Mouse (Mus musculus): ENCODE measurements around the gene Hmg20b. TPM values are rescaled to one million over a fixed set of nuclear protein-coding genes. Genes with fewer than 3 reads are reported as not detected.

Gene Hmg20b
- polyA plus RNA-seq, 1 experiment from 2014 or later = 36.5 TPM

GRCm38 (mm10) chr10:81360721-81361120 lies 10.4 kb upstream of the Hmg20b start:
- H3K9me3 ChIP-seq (ENCODE audit: control insufficient read depth, low read length) = no peaks in the 10 kb centered on the region
- no peak overlapping the region for H3K4me3 ChIP-seq (replicated peaks; ENCODE audit: low read depth, low read length)
- H3K27me3 ChIP-seq (ENCODE audit: control insufficient read depth, insufficient read depth, low read length) = peaks cover 14% of the 10 kb centered on the region; the same call in 1 of the 2 replicates
- DNase-seq = no peak
- H3K36me3 ChIP-seq (ENCODE audit: control insufficient read depth, insufficient read depth, low read length) = peaks cover 2% of the 10 kb centered on the region; the same call in 1 of the 2 replicates
- H3K27ac ChIP-seq (replicated peaks; ENCODE audit: low read depth, low read length) = no peak overlapping the region
- ATAC-seq (ENCODE audit: low FRiP score, low TSS enrichment) = no peak
- peaks cover 31% of the 10 kb centered on the region for H3K4me1 ChIP-seq (ENCODE audit: control insufficient read depth, insufficient read depth, low read length)
- 73% methylated on average over 8 of the region's 8 CpGs for WGBS
- no peak overlapping the region for H3K4me2 ChIP-seq (ENCODE audit: low read length)
- H3K9ac ChIP-seq (replicated peaks; ENCODE audit: low read length) = no peak overlapping the region

GRCm38 (mm10) chr10:81358841-81359240 lies 8.6 kb upstream of the Hmg20b start:
- H3K4me2 ChIP-seq (ENCODE audit: low read length) = peak overlapping the region; percentile 97
- H3K9ac ChIP-seq (replicated peaks; ENCODE audit: low read length) = peak overlapping the region; percentile 81; the same call in 1 of the 2 replicates
- WGBS = 62% methylated on average over 1 of the region's 1 CpGs
- no peak overlapping the region; the same call in 1 of the 2 replicates for H3K4me3 ChIP-seq (replicated peaks; ENCODE audit: low read depth, low read length)
- peaks cover 2% of the 10 kb centered on the region; the same call in 1 of the 2 replicates for H3K36me3 ChIP-seq (ENCODE audit: control insufficient read depth, insufficient read depth, low read length)
- DNase-seq (no peak), ATAC-seq (ENCODE audit: low FRiP score, low TSS enrichment) (no peak)
- no peaks in the 10 kb centered on the region for H3K9me3 ChIP-seq (ENCODE audit: control insufficient read depth, low read length)
- peaks cover 6% of the 10 kb centered on the region; the same call in 1 of the 2 replicates for H3K27me3 ChIP-seq (ENCODE audit: control insufficient read depth, insufficient read depth, low read length)
- no peak overlapping the region for H3K27ac ChIP-seq (replicated peaks; ENCODE audit: low read depth, low read length)
- H3K4me1 ChIP-seq (ENCODE audit: control insufficient read depth, insufficient read depth, low read length) = peaks cover 16% of the 10 kb centered on the region

GRCm38 (mm10) chr10:81358209-81358608 lies 7.9 kb upstream of the Hmg20b start:
- peak overlapping the region; percentile 81; the same call in 1 of the 2 replicates for H3K9ac ChIP-seq (replicated peaks; ENCODE audit: low read length)
- no peak for DNase-seq
- peak overlapping the region; percentile 97 for H3K4me2 ChIP-seq (ENCODE audit: low read length)
- H3K9me3 ChIP-seq (ENCODE audit: control insufficient read depth, low read length) = no peaks in the 10 kb centered on the region
- no peak for ATAC-seq (ENCODE audit: low FRiP score, low TSS enrichment)
- H3K27me3 ChIP-seq (ENCODE audit: control insufficient read depth, insufficient read depth, low read length) = peaks cover 5% of the 10 kb centered on the region; the same call in 1 of the 2 replicates
- H3K4me1 ChIP-seq (ENCODE audit: control insufficient read depth, insufficient read depth, low read length) = peaks cover 12% of the 10 kb centered on the region
- peak overlapping the region; percentile 74 for H3K4me3 ChIP-seq (replicated peaks; ENCODE audit: low read depth, low read length)
- peaks cover 2% of the 10 kb centered on the region; the same call in 1 of the 2 replicates for H3K36me3 ChIP-seq (ENCODE audit: control insufficient read depth, insufficient read depth, low read length)
- 21% methylated on average over 4 of the region's 4 CpGs for WGBS
- H3K27ac ChIP-seq (replicated peaks; ENCODE audit: low read depth, low read length) = no peak overlapping the region

DNA sequence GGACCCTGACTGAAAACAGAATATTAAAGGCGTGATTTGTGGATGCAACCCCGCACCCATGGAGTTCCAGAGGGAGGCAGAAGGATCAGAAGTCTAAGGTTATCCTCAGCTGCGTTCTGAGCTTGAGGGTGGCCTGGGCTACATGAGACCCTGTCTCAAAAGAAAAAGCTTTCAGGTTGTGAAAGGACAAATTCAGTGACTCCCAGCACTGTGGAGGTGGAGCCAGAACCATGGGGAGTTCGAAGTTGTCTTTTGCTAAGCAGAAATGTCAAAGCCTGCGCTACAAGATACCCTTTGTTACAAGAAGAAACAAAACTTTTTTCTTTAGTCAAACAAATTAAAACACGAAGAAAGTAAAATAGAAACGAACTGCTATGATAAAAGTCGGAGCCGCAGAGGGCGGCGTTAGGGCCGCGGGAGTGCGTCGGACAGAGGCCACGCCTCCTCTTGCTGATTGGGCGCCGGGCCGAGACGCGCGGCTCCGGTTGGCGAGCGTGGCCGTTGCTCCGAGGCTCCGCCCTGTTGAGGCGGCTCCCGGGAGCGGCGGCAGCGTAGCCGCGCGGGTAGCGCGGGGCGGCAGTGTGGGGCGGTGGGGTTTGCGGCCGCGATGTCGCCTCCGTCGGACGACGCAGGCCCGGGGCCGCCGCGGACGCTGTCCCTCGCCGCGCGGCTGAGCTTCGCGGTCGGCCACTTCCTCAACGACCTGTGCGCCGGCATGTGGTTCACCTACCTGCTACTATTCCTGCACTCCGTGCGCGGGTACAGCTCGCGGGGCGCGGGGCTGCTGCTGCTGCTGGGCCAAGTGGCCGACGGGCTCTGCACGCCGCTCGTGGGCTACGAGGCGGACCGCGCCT lies 6.9 kb upstream of the Hmg20b start, which contains the start of gene Mfsd12:
Gene Mfsd12, plus strand, starts transcription at position 501 of the 854 bp plus-strand sequence.
- WGBS = 2% methylated on average over 75 of the region's 79 CpGs
- peak; percentile 89 for ATAC-seq (ENCODE audit: low FRiP score, low TSS enrichment)
- H3K27ac ChIP-seq (replicated peaks; ENCODE audit: low read depth, low read length) = peak within 1 kb of the TSS; percentile 66

GRCm38 (mm10) chr10:81356352-81356990 lies 6.2 kb upstream of the Hmg20b start:
- Histone ChIP-seq H3K4me2 (ENCODE audit: low read length) (peak overlapping the region; percentile 97), H3K36me3 (ENCODE audit: control insufficient read depth, insufficient read depth, low read length) (0 out of 2 replicates have a peak, but pooled peaks cover 2% of the 10 kb centered on the region), H3K9me3 (ENCODE audit: control insufficient read depth, low read length) (no peaks in the 10 kb centered on the region), H3K27ac (replicated peaks; ENCODE audit: low read depth, low read length) (no peak overlapping the region), H3K9ac (replicated peaks; ENCODE audit: low read length) (no peak overlapping the region), H3K4me3 (replicated peaks; ENCODE audit: low read depth, low read length) (no peak overlapping the region), H3K27me3 (ENCODE audit: control insufficient read depth, insufficient read depth, low read length) (no peaks in the 10 kb centered on the region), H3K4me1 (ENCODE audit: control insufficient read depth, insufficient read depth, low read length) (peaks cover 12% of the 10 kb centered on the region)
- ATAC-seq (ENCODE audit: low FRiP score, low TSS enrichment) (no peak), DNase-seq (no peak)
- WGBS = 57% methylated on average over 12 of the region's 12 CpGs

More for the DNA sequence above, 6.9 kb upstream of the Hmg20b start, which contains the start of gene Mfsd12:
- Histone ChIP-seq H3K27me3 (ENCODE audit: control insufficient read depth, insufficient read depth, low read length) (no peaks in the 10 kb centered on the region), H3K4me1 (ENCODE audit: control insufficient read depth, insufficient read depth, low read length) (peaks cover 12% of the 10 kb centered on the region), H3K36me3 (ENCODE audit: control insufficient read depth, insufficient read depth, low read length) (0 out of 2 replicates have a peak, but pooled peaks cover 2% of the 10 kb centered on the region), H3K9ac (replicated peaks; ENCODE audit: low read length) (peak within 1 kb of the TSS; percentile 81), H3K4me3 (replicated peaks; ENCODE audit: low read depth, low read length) (peak within 1 kb of the TSS; percentile 74), H3K9me3 (ENCODE audit: control insufficient read depth, low read length) (no peaks in the 10 kb centered on the region), H3K4me2 (ENCODE audit: low read length) (peak within 1 kb of the TSS; percentile 97)
- DNase-seq = peak; percentile 96

- H3K27me3 ChIP-seq (ENCODE audit: control insufficient read depth, insufficient read depth, low read length) = no peaks in the 10 kb centered on the region
- DNase-seq = no peak
- H3K9me3 ChIP-seq (ENCODE audit: control insufficient read depth, low read length) = no peaks in the 10 kb centered on the region
- no peaks in the 10 kb centered on the region for H3K36me3 ChIP-seq (ENCODE audit: control insufficient read depth, insufficient read depth, low read length)
- WGBS = 82% methylated on average over 4 of the region's 4 CpGs
- no peak overlapping the region for H3K4me3 ChIP-seq (replicated peaks; ENCODE audit: low read depth, low read length)
- H3K4me2 ChIP-seq (ENCODE audit: low read length) = no peak overlapping the region
- no peak overlapping the region for H3K27ac ChIP-seq (replicated peaks; ENCODE audit: low read depth, low read length)
- H3K4me1 ChIP-seq (ENCODE audit: control insufficient read depth, insufficient read depth, low read length) = peaks cover 12% of the 10 kb centered on the region
- no peak overlapping the region for H3K9ac ChIP-seq (replicated peaks; ENCODE audit: low read length)
- ATAC-seq (ENCODE audit: low FRiP score, low TSS enrichment) = no peak
These were observed 5.3 kb upstream of the Hmg20b start for GRCm38 (mm10) chr10:81355533-81355932.

GRCm38 (mm10) chr10:81354738-81355477 lies 4.6 kb upstream of the Hmg20b start:
- no peak overlapping the region for H3K4me3 ChIP-seq (replicated peaks; ENCODE audit: low read depth, low read length)
- no peak for ATAC-seq (ENCODE audit: low FRiP score, low TSS enrichment)
- 56% methylated on average over 9 of the region's 9 CpGs for WGBS

DNA sequence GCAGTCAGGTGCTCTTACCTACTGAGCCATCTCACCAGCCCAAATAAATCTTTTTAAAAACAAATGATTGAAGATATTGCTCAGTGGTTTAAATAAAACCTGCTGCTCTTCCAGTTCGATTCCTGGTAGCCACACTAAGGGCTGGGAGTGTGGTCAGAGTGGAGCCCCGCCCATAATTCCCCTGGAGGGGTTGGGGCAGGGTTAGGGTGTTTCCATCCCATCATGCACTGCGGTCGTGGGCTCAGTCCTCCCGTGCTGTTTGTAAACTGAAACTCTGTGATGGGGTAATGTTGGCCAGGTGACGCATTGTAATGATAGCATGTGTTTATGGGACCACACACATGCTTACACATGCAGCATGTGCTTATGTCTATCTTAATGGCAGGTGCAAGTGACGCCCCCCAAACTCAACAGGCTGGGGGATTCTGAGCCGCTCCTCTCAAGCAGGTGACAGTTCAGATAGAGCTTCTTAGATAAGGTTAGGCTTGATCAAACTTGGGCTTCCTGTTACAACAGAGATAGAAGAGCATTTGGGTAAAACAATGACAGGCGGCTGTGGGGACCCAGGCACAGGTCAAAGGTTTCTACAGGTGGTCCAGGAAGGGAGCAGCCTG lies 1.5 kb upstream of the Hmg20b start:
- no peak for DNase-seq

More at GRCm38 (mm10) chr10:81354738-81355477, 4.6 kb upstream of the Hmg20b start:
- Histone ChIP-seq H3K36me3 (ENCODE audit: control insufficient read depth, insufficient read depth, low read length) (no peaks in the 10 kb centered on the region), H3K4me2 (ENCODE audit: low read length) (no peak overlapping the region), H3K9me3 (ENCODE audit: control insufficient read depth, low read length) (no peaks in the 10 kb centered on the region), H3K4me1 (ENCODE audit: control insufficient read depth, insufficient read depth, low read length) (peaks cover 13% of the 10 kb centered on the region), H3K27ac (replicated peaks; ENCODE audit: low read depth, low read length) (no peak overlapping the region), H3K27me3 (ENCODE audit: control insufficient read depth, insufficient read depth, low read length) (no peaks in the 10 kb centered on the region), H3K9ac (replicated peaks; ENCODE audit: low read length) (0 out of 2 replicates have a peak overlapping the region, but pooled peaks have one; percentile 3)
- DNase-seq = no peak

More for the DNA sequence above, 1.5 kb upstream of the Hmg20b start:
- H3K27me3 ChIP-seq (ENCODE audit: control insufficient read depth, insufficient read depth, low read length) = no peaks in the 10 kb centered on the region
- H3K4me3 ChIP-seq (replicated peaks; ENCODE audit: low read depth, low read length) = no peak overlapping the region
- no peak overlapping the region for H3K4me2 ChIP-seq (ENCODE audit: low read length)
- WGBS = 30% methylated on average over 9 of the region's 9 CpGs
- H3K36me3 ChIP-seq (ENCODE audit: control insufficient read depth, insufficient read depth, low read length) = no peaks in the 10 kb centered on the region
- H3K27ac ChIP-seq (replicated peaks; ENCODE audit: low read depth, low read length) = no peak overlapping the region
- no peak for ATAC-seq (ENCODE audit: low FRiP score, low TSS enrichment)
- no peak overlapping the region for H3K9ac ChIP-seq (replicated peaks; ENCODE audit: low read length)
- peaks cover 11% of the 10 kb centered on the region for H3K4me1 ChIP-seq (ENCODE audit: control insufficient read depth, insufficient read depth, low read length)
- H3K9me3 ChIP-seq (ENCODE audit: control insufficient read depth, low read length) = no peaks in the 10 kb centered on the region
